Mouse (Mus musculus) testis, adult 2 months (tissue): Measurements from ENCODE around the gene Sdc1. TPM values are rescaled to one million over a fixed set of nuclear protein-coding genes. Genes with fewer than 3 reads are reported as not detected.

Experiments used
- H3K27ac ChIP-seq: fragments of 200-500 bp; 2 replicates; pipeline ENCODE4 v1.5.1; 2012; ENCODE audit warnings: low read depth, low read length; ENCODE audit not compliant: control insufficient read depth, insufficient read depth
- H3K27me3 ChIP-seq: fragments of 200-500 bp; 2 replicates; pipeline ENCODE4 v1.6.1; 2012; ENCODE audit warnings: mild to moderate bottlenecking, low read length, moderate library complexity; ENCODE audit not compliant: control insufficient read depth, insufficient read depth
- H3K36me3 ChIP-seq: fragments of 200-500 bp; 2 replicates; pipeline ENCODE4 v1.6.1; 2012; ENCODE audit warnings: mild to moderate bottlenecking, low read length; ENCODE audit not compliant: control insufficient read depth, insufficient read depth
- H3K4me1 ChIP-seq: fragments of 200-500 bp; 2 replicates; pipeline ENCODE4 v1.6.1; 2012; ENCODE audit warnings: low read length; ENCODE audit not compliant: control insufficient read depth, insufficient read depth
- H3K4me3 ChIP-seq: fragments of 200-500 bp; 2 replicates; pipeline ENCODE4 v1.5.1; 2012; ENCODE audit warnings: low read depth, mild to moderate bottlenecking, low read length, moderate library complexity, mixed read lengths; ENCODE audit not compliant: control insufficient read depth
- CTCF ChIP-seq: fragments of 200-500 bp; IDR thresholded peaks from 2 replicates; pipeline ENCODE4 v1.5.1; 2012; ENCODE audit warnings: low read depth, mild to moderate bottlenecking, inconsistent platforms, low read length, moderate library complexity; ENCODE audit not compliant: control insufficient read depth, insufficient read depth, insufficient replicate concordance
- POLR2A ChIP-seq: fragments of 200-500 bp; IDR thresholded peaks from 2 replicates; pipeline ENCODE4 v1.6.1; 2012; ENCODE audit warnings: low read depth, mild to moderate bottlenecking, inconsistent platforms, low read length, moderate library complexity; ENCODE audit not compliant: control insufficient read depth
- polyA plus RNA-seq: library from polyadenylated mRNA; depleted of rRNA; stranded (reverse); fragments of >200 nt; gene quantifications from 2 replicates; pipeline ENCODE4 v1.2.3, GENCODE M21; 2012; rRNA removed

Gene Sdc1
- polyA plus RNA-seq, result 3.6 and 4.7 TPM in 2 replicates

DNA sequence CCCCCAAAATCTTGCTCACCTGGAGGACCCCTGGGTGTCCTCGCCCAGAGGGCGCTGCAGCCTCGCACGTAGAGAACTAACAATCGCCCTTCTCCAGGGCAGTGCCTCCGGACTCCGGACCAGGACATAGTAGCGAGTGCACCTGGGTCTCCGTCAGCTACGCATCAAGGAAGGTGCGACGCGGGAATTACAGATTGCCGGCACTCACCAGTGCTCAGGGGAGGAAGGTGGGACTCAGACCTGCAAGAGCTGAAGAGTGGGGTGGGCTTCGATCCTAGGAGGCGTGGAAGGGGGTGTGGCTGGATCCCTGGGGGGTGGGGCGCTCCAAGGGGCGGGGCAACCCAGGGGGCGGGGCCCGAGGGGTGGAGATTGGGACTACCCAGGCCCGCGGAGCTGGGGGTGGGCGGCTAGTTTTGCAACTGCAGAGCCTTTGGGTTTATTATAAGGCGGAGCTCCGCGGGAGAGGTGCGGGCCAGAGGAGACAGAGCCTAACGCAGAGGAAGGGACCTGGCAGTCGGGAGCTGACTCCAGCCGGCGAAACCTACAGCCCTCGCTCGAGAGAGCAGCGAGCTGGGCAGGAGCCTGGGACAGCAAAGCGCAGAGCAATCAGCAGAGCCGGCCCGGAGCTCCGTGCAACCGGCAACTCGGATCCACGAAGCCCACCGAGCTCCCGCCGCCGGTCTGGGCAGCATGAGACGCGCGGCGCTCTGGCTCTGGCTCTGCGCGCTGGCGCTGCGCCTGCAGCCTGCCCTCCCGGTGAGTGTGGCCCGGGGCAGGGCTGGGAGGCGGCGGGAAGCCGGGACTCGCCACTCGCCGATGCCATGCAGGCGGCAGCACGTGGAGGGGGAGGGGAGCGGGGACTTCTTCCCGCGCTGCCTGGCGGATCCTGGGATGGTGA is at the start of gene Sdc1:
TSS of gene Sdc1 (plus strand) at position 378 of the 898 bp plus-strand sequence.
- Histone ChIP-seq H3K4me1 (peaks cover 6% of the 10 kb centered on the region), H3K27ac (no peak within 1 kb of the TSS), H3K4me3 (peak within 1 kb of the TSS; percentile 85), H3K27me3 (no peaks in the 10 kb centered on the region), H3K36me3 (no peaks in the 10 kb centered on the region)
- no peak for TF ChIP-seq POLR2A
- peak; percentile 13; the same call in 1 of the 2 replicates for TF ChIP-seq CTCF

DNA sequence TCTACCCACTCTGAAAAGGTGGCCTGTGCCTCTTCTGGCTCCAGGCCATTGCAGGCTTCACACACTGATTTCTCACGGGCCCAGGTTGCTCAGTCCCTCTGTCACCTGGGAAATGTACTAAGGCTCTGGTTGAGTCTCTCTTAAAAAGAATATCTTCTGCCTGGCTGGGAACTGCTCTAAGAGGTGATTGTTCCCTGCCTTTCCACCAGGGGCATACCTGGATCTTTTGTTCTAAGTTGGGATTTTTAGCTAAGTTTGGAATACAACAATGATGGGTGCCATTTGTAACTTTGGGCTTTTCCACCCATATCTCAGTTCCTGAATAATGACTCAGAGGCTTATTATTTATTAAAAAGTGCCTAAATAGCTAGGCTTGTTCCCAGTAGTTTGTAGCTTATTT is 44.2 kb upstream of the Sdc1 start:
- H3K36me3 ChIP-seq, result peaks cover 3% of the 10 kb centered on the region; the same call in 1 of the 2 replicates
- H3K4me1 ChIP-seq, result no peaks in the 10 kb centered on the region

DNA sequence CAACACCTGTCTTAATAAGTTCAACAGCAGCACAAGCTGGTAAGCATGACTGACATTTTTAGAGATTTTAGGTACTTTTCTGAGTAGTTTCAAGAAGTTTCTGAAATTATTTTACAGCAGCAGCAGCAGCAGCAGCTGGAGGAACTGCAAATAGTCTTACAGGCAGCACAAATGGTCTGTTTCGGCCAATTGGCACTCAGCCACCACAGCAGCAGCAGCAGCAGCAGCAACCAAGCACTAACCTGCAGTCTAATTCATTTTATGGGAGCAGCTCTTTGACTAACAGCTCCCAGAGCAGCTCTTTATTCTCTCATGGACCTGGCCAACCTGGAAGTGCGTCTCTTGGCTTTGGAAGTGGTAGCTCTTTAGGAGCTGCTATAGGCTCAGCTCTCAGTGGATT is 42.4 kb upstream of the Sdc1 start:
- H3K4me3 ChIP-seq, result no peak overlapping the region
- no peak overlapping the region for H3K27ac ChIP-seq
- TF ChIP-seq CTCF, result no peak
- no peak for TF ChIP-seq POLR2A
- H3K27me3 ChIP-seq, result no peaks in the 10 kb centered on the region
- no peaks in the 10 kb centered on the region for H3K4me1 ChIP-seq
- H3K36me3 ChIP-seq, result peaks cover 3% of the 10 kb centered on the region; the same call in 1 of the 2 replicates

More for the DNA sequence above, 44.2 kb upstream of the Sdc1 start:
- TF ChIP-seq POLR2A (no peak), CTCF (no peak)
- Histone ChIP-seq H3K27ac (no peak overlapping the region), H3K4me3 (no peak overlapping the region), H3K27me3 (no peaks in the 10 kb centered on the region)

DNA sequence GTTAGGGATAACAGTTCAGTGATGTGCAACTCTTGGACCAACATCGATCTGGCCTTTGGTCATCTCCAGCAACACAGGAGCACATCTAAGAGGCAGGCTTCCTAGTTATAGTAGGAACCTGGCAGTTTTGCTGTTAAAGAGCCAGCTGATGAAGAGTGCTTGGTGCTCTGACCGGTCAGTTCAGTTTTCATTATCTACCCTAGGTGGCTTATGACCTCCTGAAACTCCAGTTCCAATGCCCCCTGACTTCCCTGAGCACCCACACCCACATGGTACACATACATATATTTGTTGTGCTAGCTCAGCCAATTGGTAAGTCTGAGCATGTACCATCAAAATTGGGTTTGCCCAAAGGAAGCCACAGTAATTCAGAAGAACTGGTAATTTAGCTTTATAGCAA is 17.5 kb upstream of the Sdc1 start:
- Histone ChIP-seq H3K27ac (no peak overlapping the region), H3K27me3 (no peaks in the 10 kb centered on the region), H3K4me3 (no peak overlapping the region), H3K4me1 (no peaks in the 10 kb centered on the region), H3K36me3 (no peaks in the 10 kb centered on the region)
- no peak for TF ChIP-seq POLR2A
- no peak for TF ChIP-seq CTCF

DNA sequence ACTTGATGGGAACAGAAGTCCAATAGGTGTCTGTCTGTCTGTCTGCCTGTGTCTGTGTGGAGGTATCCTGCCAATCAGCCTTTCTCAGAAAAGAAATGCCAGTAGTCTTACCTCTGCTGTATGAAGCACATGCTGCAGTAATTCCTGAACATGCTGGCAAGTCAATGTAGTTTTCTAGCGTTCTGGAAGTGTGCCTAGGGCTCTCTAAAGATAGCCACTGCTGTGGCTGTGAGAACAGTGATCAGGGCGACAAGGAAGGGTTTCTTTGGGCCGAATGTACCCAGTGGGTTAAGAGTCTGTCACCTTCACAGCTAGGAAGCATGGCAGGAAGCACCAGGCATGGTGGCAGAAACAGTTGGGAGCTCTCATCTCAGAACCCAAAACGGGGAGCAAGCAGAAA is 17.0 kb upstream of the Sdc1 start:
- TF ChIP-seq CTCF, result no peak
- TF ChIP-seq POLR2A, result no peak
- Histone ChIP-seq H3K27me3 (no peaks in the 10 kb centered on the region), H3K4me1 (no peaks in the 10 kb centered on the region; the same call in 1 of the 2 replicates), H3K4me3 (no peak overlapping the region), H3K27ac (no peak overlapping the region), H3K36me3 (no peaks in the 10 kb centered on the region)

DNA sequence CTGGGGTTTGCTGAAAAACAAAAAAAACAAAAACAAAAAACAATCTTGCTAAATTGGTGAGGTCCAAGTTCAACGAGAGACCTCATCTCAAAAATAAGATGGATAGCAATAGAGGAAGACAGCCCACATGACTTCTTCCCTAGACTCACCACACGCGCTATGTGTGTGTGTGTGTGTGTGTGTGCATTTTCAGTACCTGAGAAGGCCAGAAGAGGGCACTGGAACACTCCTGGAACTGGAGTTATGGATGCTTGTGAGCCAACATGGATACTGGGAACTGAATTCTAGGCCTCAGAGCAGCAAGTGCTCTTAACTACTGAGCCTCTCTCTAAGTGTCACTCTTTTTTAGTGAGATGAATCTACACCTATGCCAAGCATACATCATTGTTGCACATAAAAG is 13.1 kb upstream of the Sdc1 start:
- H3K27ac ChIP-seq, result no peak overlapping the region
- no peaks in the 10 kb centered on the region for H3K27me3 ChIP-seq
- peaks cover 6% of the 10 kb centered on the region for H3K4me1 ChIP-seq
- H3K36me3 ChIP-seq, result no peaks in the 10 kb centered on the region
- no peak overlapping the region for H3K4me3 ChIP-seq
- TF ChIP-seq CTCF (no peak), POLR2A (no peak)

DNA sequence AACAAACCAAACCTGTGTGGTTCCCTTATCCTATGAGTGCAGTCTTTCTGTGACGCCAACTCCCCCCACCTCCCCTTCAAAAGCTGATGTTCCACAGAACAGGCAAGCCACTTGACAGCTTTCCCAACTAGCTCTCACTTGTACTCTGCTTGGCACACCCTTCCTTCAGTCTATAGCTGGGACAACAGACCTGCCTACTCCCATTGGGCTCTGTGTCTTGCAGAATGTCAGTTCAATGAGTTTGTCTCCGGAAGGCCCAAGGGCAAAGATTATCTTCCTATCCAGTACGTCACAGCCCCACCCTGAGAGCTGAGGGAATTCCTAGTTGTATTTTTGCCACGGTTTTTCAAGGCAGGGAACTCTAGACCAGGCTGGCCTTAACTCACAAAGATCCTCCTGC is 12.0 kb upstream of the Sdc1 start:
- no peaks in the 10 kb centered on the region for H3K36me3 ChIP-seq
- no peak overlapping the region for H3K27ac ChIP-seq
- H3K4me3 ChIP-seq, result peak overlapping the region; percentile 5; the same call in 1 of the 2 replicates
- no peaks in the 10 kb centered on the region for H3K27me3 ChIP-seq
- H3K4me1 ChIP-seq, result peaks cover 9% of the 10 kb centered on the region
- no peak for TF ChIP-seq CTCF
- no peak for TF ChIP-seq POLR2A
